Mouse (Mus musculus): Measurements from ENCODE around the gene Ak5. TPM values are rescaled to one million over a fixed set of nuclear protein-coding genes. Genes with fewer than 3 reads are reported as not detected.

Gene Ak5
- polyA plus RNA-seq, 1 experiment from 2014 or later: 5.2 TPM

DNA sequence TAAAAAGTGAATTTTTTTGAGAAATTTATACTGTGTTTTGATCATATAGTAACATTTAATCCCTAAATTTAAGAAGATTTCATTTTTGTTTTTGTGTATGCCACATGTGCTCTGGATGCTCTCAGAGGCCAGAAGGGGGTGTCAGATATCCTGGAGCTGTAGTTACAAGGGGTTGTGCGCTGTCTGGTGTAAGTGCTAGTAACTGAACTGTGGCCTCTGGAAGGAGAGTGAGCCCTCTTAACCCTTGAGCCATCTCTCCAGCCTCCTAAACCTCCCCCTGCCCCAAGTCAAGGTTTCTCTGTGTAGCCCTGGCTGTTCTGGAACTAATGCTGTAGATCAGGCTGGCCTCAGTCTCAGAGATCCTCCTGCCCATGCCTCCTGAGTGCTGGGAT lies 192.9 kb downstream of the Ak5 start:
- ChIA-PET POLR2A (interaction anchor here (1.1 to 1.2 kb wide), 2 partner anchors 22 to 247 kb away, joined by 3 read pairs; no protein-coding TSS in a partner anchor), CTCF (interaction anchor here (0.7 to 5.1 kb wide), 35 partner anchors 9 to 288 kb away, joined by 3 to 44 read pairs (median 5); partner anchors contain the start of genes Pigk and Zzz3)
- ATAC-seq (no peak), DNase-seq (ENCODE audit: low read depth, low spot score) (no peak)
- no peaks in the 10 kb centered on the region for H3K27me3 ChIP-seq
- in situ Hi-C loops (cut with MboI; ENCODE audit: low pct_unique_long_range_greater_than_20kb): loop anchor here (5.0 to 10.0 kb wide), 2 partner anchors 80 to 237 kb away; partner anchors contain the start of genes Pigk and Zzz3
- no peak for TF ChIP-seq CTCF (IDR thresholded peaks at IDR 0.05)

DNA sequence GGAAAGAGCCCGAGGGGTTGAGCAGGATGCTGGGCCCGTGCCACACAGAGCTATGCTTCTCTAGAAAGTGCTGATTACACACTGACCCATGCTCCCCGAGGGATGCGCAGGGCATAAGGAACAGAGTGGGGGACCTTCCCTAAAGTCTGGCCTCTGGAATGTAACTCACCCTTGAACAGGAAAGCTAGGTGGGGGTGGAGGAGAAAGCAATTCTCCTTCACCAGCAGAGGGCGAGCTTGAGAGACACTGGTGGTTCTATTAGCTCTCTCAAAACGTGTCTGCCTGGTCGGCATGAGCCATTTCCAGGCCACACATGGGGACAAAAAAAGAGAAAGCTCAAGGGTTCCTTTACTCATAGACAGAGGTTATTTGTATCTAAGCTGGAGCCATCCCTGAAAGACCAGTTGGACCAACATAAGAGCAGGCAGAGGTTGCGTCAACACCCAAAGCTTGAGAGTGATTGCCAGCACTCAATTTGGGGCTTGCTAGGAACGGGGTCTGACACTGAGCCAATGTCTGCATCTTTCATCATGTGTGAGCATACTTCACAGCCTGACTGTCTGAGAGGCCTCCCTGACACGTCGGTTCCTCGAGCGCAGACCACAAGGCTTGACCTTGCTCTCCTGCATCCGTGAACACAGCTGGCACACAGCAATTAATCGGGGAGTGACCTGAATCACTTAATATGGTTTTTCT lies 193.4 kb downstream of the Ak5 start:
- ATAC-seq (peak; percentile 25), DNase-seq (ENCODE audit: low read depth, low spot score) (no peak)
- CTCF ChIA-PET: interaction anchor here (0.7 to 5.1 kb wide), 38 partner anchors 9 to 288 kb away, joined by 3 to 44 read pairs (median 4); partner anchors contain the start of genes Pigk and Zzz3
- H3K27me3 ChIP-seq: no peaks in the 10 kb centered on the region
- no peak for TF ChIP-seq CTCF (IDR thresholded peaks at IDR 0.05)
- POLR2A ChIA-PET: interaction anchor here (0.6 to 1.2 kb wide), 7 partner anchors 15 to 1328 kb away, joined by 3 to 4 read pairs (median 3); no protein-coding TSS in a partner anchor
- in situ Hi-C loops (cut with MboI; ENCODE audit: low pct_unique_long_range_greater_than_20kb): loop anchor here (5.0 to 10.0 kb wide), 3 partner anchors 80 to 273 kb away; partner anchors contain the start of genes Pigk and Zzz3

DNA sequence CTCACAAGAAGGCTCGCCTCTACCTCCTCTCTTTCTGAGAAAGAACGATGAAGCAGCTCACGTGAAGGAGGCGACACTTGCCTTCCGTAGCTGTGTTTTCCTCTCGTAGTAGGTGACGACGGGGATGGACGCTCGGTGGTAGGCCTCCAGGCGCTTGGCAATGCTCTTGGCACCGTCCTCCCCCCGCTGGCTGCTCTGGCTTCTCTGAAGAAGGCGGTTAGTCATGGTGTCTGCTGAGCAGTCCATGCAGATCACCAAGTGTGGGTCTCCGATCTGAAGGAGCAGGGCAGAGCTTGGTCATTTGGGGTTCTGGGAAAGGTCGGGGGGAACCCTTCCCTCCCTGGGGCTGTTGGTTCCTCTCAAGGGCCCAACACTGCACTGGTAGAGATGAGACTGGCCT lies 195.5 kb downstream of the Ak5 start:
- ChIA-PET POLR2A (no interaction called here), CTCF (interaction anchor here (1.2 to 5.1 kb wide), 6 partner anchors 10 to 250 kb away, joined by 3 to 44 read pairs (median 15); partner anchors contain the start of gene Zzz3)
- no peak for TF ChIP-seq CTCF (IDR thresholded peaks at IDR 0.05)
- in situ Hi-C loops (cut with MboI; ENCODE audit: low pct_unique_long_range_greater_than_20kb): loop anchor here (5.0 to 10.0 kb wide), 2 partner anchors 78 to 275 kb away; partner anchors contain the start of gene Zzz3
- no peak for ATAC-seq
- DNase-seq (ENCODE audit: low read depth, low spot score): no peak
- H3K27me3 ChIP-seq: no peaks in the 10 kb centered on the region

DNA sequence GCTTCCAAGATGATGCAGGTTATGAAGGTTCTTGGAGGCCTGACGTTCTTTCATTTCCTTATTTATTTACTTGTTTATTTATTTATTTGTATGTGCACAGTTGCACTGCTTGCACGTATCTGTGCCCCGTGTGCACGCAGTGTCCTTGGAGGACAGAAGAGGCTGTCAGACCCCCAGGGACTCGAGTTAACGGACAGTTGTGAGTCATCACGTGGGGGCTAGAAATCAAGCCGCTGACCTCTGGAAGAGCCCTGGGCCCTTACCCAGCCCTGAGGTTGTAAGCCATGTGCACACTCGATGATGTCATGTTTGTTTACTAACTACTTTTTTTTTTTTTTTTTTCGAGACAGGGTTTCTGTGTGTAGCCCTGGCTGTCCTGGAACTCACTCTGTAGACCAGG lies 197.8 kb downstream of the Ak5 start:
- ChIA-PET POLR2A (interaction anchor here (1.4 kb wide), 1 partner anchor 75 kb away, joined by 8 read pairs; the partner anchor contains the start of gene Zzz3), CTCF (interaction anchor here (1.0 to 2.5 kb wide), 5 partner anchors 10 to 275 kb away, joined by 3 to 12 read pairs (median 5); partner anchors contain the start of gene Zzz3)
- TF ChIP-seq CTCF (IDR thresholded peaks at IDR 0.05): no peak
- H3K27me3 ChIP-seq: no peaks in the 10 kb centered on the region
- in situ Hi-C loops (cut with MboI; ENCODE audit: low pct_unique_long_range_greater_than_20kb): loop anchor here (5.0 to 10.0 kb wide), 2 partner anchors 76 to 277 kb away; partner anchors contain the start of gene Zzz3
- ATAC-seq: no peak
- DNase-seq (ENCODE audit: low read depth, low spot score): no peak

DNA sequence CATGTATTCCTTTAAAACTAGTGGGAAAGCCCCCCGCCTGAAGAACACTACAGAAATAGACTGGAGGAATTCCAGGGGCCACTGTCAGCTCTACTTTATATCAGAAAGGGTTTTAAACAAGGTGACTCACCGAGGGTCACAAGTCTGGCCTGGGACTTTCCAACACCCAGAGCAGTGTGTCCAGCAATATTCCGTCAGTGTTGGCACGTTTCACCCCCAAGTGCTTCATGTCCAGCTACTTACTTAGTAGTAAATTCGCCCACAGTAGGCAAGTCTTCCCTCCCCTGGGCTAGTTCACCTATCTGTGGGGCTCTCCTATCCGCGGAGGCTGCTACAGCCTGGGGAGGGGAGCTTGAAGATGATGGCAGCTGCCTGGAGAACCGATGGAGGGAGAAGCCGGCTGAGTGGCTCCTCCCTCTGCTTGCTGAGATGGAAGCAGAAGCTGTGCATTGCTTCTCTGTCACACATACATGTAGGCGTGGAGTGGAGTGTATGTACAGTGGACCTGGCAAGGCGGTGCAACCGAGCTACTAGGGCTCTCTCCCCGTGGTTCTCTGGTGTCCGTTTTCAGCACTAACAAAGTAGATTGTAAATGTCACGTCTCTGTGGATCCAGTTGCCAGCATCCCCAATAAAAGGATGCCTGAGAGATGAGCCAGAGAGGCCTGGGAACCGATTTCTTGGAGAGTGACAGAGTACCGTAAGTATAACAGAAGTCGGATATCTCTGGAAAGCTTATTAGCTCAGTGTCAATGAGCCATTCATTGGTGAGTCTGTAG lies 198.5 kb downstream of the Ak5 start:
- in situ Hi-C loops (cut with MboI; ENCODE audit: low pct_unique_long_range_greater_than_20kb): loop anchor here (5.0 to 10.0 kb wide), 2 partner anchors 75 to 278 kb away; partner anchors contain the start of gene Zzz3
- ATAC-seq (peak; percentile 27), DNase-seq (ENCODE audit: low read depth, low spot score) (no peak)
- H3K27me3 ChIP-seq: no peaks in the 10 kb centered on the region
- POLR2A ChIA-PET: interaction anchor here (1.4 to 2.5 kb wide), 2 partner anchors 10 to 74 kb away, joined by 8 to 9 read pairs; partner anchors contain the start of gene Zzz3
- CTCF ChIA-PET: interaction anchor here (0.6 to 3.0 kb wide), 15 partner anchors 11 to 276 kb away, joined by 3 to 14 read pairs (median 4); partner anchors contain the start of genes Ak5 and Zzz3
- TF ChIP-seq CTCF (IDR thresholded peaks at IDR 0.05): no peak

DNA sequence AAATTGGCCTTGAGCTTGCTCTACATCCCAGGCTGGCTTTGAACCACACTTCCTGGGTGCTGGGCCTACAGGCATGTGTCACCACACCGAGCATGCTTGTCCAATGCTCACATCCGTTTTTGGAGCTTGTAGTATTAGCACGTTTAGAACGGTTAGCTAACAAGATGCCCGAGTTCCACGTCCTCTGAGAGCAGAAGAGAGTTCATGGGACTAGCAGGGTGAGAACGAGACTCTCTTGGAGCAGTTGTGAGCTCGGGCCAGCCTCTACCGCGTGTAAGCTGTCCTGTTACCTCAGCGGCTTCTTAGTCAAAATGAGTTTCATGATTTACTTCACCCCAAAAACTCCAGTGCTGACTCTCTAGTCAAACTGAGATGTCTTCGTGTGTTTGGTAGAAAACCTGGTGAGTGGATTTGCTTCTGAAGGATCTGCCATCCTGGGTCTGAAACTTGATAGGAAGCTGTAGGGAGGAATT lies 199.6 kb downstream of the Ak5 start:
- ChIA-PET CTCF (interaction anchor here (0.7 to 3.0 kb wide), 16 partner anchors 12 to 254 kb away, joined by 3 to 14 read pairs (median 4); partner anchors contain the start of genes Ak5 and Zzz3), POLR2A (interaction anchor here (0.8 to 2.5 kb wide), 5 partner anchors 9 to 73 kb away, joined by 3 to 9 read pairs (median 4); partner anchors contain the start of gene Zzz3)
- DNase-seq (ENCODE audit: low read depth, low spot score) (no peak), ATAC-seq (peak; percentile 53)
- in situ Hi-C loops (cut with MboI; ENCODE audit: low pct_unique_long_range_greater_than_20kb): no loop called here
- no peak for TF ChIP-seq CTCF (IDR thresholded peaks at IDR 0.05)
- no peaks in the 10 kb centered on the region for H3K27me3 ChIP-seq

DNA sequence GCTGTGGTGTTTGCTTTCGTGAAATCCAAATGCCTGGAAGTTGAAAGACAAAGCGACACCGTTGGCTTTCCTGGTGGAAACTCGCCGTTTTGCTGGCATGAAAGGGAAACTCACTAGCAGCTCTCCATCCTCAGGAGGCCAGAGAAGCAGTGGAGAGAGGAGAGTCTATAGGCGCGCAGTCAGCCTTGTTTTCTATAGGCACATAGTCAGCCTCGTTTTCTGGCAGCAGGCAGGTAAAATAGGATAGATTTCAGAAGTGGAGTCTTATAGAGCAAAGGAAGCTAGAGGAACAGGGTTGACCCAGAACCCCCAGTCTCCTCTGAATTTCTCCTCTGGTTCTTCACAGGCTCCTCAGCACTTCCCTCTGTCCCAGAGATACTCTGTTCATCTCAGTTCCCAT lies 200.1 kb downstream of the Ak5 start:
- CTCF ChIA-PET: interaction anchor here (0.8 to 3.0 kb wide), 15 partner anchors 8 to 288 kb away, joined by 3 to 14 read pairs (median 4); partner anchors contain the start of gene Zzz3
- POLR2A ChIA-PET: interaction anchor here (0.8 to 2.5 kb wide), 5 partner anchors 8 to 73 kb away, joined by 3 to 9 read pairs (median 3); partner anchors contain the start of gene Zzz3
- in situ Hi-C loops (cut with MboI; ENCODE audit: low pct_unique_long_range_greater_than_20kb): no loop called here
- no peak for ATAC-seq
- no peaks in the 10 kb centered on the region for H3K27me3 ChIP-seq
- no peak for TF ChIP-seq CTCF (IDR thresholded peaks at IDR 0.05)
- no peak for DNase-seq (ENCODE audit: low read depth, low spot score)

DNA sequence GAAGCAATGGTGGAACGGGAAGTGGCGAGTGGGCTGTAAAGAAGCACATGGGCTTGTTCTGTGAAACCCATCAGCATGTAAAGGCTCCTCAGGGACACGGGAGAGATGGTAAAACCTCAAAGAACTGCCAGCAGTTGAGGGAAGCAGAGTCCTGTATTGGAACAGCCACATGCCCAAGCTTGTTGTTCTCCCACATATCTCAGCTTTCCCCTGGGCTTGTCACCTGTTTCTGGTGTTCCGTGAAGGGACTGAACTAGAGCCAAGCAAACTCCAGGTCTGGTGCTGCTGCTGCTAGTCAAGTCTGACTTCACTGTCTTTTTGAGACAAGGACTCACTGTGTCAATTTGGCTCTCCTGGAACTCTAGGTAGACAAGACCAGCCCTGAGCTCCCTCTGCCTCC lies 200.8 kb downstream of the Ak5 start:
- ATAC-seq: no peak
- ChIA-PET POLR2A (interaction anchor here (0.5 to 1.4 kb wide), 5 partner anchors 68 to 280 kb away, joined by 3 to 7 read pairs (median 3); partner anchors contain the start of gene Zzz3), CTCF (interaction anchor here (1.2 to 3.0 kb wide), 7 partner anchors 9 to 289 kb away, joined by 3 to 14 read pairs (median 4); no protein-coding TSS in a partner anchor)
- H3K27me3 ChIP-seq: no peaks in the 10 kb centered on the region
- TF ChIP-seq CTCF (IDR thresholded peaks at IDR 0.05): no peak
- DNase-seq (ENCODE audit: low read depth, low spot score): no peak
- in situ Hi-C loops (cut with MboI; ENCODE audit: low pct_unique_long_range_greater_than_20kb): no loop called here

DNA sequence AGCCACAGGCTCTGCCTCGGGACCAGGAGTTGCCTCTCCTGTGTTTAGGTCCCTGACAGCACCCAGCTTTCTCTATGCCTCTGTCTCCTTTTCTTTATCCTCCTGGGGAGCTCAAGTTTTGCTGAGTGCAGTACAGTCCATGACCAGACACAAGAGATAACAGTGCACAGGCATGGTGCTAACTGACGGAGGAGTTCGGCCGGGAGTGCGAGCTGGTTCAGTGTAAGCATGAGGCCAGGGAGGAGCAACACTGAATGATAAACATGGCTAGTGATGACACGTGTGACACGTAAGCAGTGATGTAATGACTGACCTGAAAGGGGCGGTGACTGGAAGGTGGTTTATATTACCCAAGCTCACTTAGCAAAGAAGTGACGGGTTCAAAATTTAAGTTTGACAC lies 201.3 kb downstream of the Ak5 start:
- no peak for ATAC-seq

More for the DNA sequence above, 201.3 kb downstream of the Ak5 start:
- H3K27me3 ChIP-seq: no peaks in the 10 kb centered on the region
- CTCF ChIA-PET: interaction anchor here (1.2 to 3.0 kb wide), 6 partner anchors 9 to 290 kb away, joined by 3 to 14 read pairs (median 4); no protein-coding TSS in a partner anchor
- in situ Hi-C loops (cut with MboI; ENCODE audit: low pct_unique_long_range_greater_than_20kb): no loop called here
- DNase-seq (ENCODE audit: low read depth, low spot score): no peak
- POLR2A ChIA-PET: interaction anchor here (0.5 to 1.1 kb wide), 3 partner anchors 13 to 281 kb away, joined by 3 to 7 read pairs (median 3); no protein-coding TSS in a partner anchor
- TF ChIP-seq CTCF (IDR thresholded peaks at IDR 0.05): no peak
